Mouse (Mus musculus) thymus, adult 18-20 months (tissue): ENCODE results near the gene Zfp729b.
A peak's percentile ranks its signal among the peaks of the same experiment; 100 is the strongest.

Source experiments
- DNase-seq, 2 experiments: peaks; one replicate each; pipeline ENCODE4 v3.0.0; 2022; ENCODE audit warnings: mixed read lengths in 2 of 2

Gene Zfp729b

DNA sequence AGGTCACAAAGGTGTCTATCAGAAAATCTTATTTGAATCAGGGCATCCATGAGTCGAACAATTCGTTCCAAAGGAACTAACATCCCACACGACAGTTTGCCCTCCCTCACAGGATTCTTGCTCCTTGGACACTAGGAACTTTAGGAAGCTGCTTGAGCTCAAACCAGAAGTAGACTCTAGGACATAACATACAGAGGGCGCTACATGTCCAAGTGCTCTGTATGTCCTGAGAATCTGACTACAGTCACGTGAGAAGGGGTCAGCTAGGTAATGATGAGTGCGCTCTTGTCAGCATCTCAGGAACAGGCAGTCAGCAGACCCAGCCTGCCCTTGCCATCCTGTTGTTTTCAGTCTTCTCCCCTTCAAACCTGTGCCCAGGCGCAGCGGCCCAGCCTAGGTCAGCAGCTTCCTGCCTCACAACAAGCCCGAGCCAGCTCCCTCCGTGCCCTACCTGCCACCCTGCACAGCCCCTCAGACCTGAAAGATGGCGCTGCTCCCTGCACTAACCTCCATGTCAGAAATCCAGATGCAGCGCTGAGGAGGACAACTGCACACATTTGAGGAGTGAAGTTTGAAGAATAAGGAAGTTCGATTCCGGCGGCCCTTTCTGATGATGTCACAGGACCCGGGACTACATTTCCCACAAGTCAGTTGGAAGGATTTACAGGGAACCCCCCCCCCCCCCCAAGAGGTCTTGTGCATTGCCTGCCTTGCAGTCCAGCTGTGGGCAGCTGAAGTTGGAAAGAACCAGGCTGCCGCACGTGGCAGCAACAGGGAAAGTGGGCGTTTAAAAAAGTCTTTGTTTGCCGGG, at the start of gene Zfp729b:
Gene Zfp729b (minus strand): TSS at position 642 of the 811 bp plus-strand sequence.
- DNase-seq = peak; percentile 73 to 85

DNA sequence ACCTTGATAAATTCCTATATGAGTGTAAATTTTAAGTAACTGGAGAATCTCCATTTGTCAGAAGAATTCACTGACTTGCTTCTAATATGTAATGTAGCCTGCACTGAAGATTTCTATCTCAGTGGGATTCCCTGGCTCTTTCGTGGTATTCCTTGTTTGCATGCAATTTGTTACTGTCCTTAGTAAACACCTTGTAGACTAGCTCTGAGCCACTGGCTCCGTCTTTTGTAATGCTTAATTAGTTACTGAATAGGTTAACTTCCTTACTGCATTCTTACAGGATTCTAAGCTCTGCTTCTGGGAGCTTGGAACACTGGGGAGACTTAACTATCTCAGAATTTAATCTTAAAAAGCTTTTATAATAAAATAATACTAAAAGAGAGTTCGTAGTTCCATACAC, 43.0 kb upstream of the Zfp729b start:
- no peak for DNase-seq

DNA sequence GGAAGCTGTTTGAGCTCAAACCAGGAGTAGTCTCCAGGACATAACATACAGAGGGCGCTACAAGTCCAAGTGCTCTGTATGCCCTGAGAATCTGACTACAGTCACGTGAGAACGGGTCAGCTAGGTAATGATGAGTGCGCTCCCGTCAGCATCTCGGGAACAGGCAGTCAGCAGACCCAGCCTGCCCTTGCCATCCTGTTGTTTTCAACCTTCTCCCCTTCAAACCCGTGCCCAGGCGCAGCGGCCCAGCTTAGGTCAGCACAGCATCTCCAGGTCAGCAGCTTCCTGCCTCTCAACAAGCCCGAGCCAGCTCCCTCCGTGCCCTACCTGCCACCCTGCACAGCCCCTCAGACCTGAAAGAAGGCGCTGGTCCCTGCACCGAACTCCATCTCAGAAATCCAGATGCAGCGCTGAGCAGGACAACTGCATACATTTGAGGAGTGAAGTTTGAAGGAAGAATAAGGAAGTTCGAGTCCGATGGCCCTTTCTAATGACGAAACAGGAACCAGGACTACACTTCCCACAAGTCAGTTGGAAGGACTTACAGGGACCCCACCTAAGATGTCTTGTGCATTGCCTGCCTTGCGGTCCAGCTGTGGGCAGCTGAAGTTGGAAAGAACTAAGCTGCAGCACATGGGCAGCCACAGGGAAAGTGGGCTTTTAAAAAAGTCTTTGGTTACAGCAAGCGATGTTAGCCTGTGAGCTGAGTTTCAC, 27.9 kb upstream of the Zfp729b start, which contains the start of the genes Gm49345 and Zfp729a:
Gene Gm49345 (minus strand): TSS at position 476 of the 714 bp plus-strand sequence.
Gene Zfp729a (minus strand): TSS at position 498 of the 714 bp plus-strand sequence.
- DNase-seq = peak; percentile 60 to 79

DNA sequence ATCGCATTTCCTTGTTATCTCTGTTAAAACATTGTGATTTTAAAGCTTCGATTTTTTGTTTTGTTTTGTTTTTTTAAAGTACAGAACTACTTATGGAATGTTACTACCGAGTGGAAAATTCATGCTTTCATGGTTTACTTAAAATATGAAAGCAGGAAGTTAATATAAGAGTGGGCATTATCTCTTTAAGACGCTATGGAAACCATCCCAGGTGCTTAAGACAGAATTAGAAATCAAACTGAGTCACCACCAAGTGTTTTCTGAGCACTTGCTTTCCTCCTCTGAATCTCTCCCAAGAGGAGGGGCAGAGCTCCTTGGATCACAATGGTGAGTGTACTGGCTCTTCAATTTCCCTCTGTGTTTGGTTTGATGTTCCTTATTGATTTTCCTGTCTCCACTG, 601 bp upstream of the Zfp729b start:
- no peak for DNase-seq

DNA sequence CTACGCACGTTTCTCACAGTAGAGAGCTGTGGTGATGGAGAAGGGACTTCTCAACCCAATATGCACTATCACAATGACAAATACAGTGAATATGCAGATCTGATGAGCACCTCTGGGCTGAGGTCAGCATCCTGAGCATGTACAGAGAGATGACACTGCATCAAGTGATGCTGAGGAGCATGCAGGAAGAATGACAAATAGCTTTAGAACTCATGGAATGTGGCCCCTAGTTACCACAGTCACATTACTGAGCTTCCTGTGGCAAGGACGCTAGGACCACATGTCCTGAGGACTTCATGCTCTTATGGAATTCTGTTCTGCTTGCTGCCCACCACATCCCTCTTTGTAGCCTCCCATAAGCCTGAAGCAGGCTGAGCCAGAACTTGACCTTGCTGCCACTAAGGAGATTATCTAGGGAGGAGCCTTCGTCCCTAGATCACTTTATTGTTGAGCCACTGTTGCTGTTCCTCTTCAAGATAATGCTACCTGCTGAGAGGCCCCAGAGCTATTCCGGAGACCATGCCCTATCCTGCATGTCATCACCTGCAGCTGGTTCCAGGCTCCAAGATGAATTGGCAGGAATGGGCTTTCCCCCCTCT, 36.8 kb downstream of the Zfp729b start:
- no peak for DNase-seq

DNA sequence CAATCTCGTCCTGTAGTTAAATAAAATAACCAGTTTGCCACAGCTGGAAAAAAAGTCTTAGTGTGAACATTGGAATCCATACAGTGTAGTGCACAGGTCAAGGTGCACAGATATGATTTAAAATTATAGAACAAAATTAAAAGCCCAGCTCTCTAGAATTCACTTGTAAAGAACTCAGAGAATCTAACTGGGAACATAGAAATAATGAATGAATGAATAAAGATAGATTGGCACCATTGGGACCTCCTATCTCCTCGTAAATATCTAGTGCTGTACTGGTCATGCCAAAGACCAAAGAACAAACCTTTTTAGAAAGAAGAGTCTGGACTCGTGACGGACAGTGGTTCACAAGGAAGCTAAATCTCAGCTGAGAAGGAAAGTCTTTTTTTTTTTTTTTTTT, 55.8 kb downstream of the Zfp729b start, which contains the start of gene Zfp748:
Gene Zfp748 (minus strand): TSS at position 101 of the 400 bp plus-strand sequence.
- no peak for DNase-seq

DNA sequence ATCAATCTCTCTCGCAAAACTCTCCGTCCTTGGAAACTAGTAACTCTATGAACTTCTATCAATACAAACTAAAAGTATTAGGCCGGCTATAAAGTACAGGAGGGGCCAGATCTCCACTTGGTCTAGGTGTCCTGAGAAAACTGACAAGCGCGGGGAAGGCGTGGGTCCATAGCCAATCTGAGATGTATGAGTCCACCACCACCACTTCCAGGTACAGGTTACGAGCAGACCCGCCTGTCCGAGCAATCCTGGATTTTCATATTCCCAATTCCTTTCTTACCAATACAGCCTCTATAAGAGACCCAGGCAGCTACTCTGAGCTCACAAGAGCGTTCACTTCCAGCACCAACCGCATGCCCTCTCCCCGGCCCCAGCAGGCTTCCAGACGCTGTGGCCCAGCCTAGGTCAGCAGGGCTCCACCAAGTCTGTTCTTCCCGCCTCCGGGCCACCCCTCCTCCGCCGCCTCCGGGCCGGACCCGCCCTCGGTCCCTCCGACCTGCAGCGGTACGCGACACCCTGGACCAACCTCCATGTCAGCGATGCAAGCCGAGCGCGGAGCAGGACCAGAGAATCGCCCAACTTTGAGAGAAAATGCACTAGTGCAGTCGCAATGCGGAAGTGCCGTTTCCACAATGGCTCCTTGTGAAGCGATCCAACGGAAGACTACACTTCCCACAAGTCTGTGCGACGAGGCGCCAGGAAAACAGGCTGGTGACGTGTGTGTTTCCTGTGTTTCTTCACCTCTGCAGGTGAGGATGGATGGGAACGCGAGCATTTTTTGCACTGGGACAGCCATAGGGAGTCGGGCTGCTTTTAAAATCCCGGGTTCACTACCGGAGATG, 56.8 kb downstream of the Zfp729b start:
- peak; percentile 75 to 87 for DNase-seq

DNA sequence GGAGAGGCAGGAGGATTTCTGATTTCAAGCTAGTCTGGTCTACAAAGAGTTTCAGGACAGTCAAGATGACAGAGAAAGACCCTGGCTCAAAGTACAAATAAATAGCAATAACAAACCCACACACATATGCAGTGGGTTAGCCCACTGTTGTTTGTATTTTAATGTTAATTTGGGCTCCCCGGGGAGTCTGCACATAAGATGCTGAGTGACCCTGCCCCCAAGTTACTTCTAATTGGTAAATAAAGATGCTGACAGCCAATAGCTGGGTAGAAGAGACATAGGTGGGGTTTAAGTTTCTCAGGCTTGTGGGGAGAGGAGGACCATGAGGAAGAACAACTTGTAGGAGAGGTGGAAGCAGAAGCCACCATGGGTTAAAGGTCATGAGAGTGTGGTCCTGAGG, 63.6 kb downstream of the Zfp729b start:
- no peak for DNase-seq
